9 mouse cellular contexts compared by ENCODE assay signal in the genomic region with DNA sequence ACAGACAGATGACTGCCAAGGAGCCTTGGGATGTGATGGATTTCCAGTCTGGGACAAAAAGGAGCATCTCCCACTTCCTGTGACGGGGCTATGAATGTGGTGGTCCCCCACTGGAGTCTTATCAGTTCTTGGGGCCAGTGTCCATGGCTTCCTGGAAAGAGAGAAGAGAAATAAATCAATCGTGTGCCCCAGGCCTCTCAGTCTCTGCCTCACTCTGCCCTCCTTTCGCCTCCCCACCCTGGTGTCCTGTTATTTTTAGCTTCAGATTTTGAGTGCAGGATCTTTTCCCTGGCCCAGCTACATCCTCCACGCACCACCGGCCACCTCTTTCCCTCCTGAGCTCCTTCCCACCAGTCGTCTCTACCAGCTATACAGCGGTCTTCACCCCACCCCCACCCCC. TPM values are rescaled to one million over a fixed set of nuclear protein-coding genes. Genes with fewer than 3 reads are reported as not detected.
DNase-seq lines count a peak whose midpoint lies in the region; ATAC-seq and TF ChIP-seq lines count a peak whose summit lies in the region.
"Had no signal": no experiment of that assay in that cellular context is flagged by ENCODE, and none has a peak within 500 bp of the region (broad histone marks: within the 10 kb centered on the region; RNA-seq: fewer than 3 reads in every experiment).

No protein-coding gene starts in this region.

- no peak for DNase-seq in heart, postnatal 10 days
- no peak for DNase-seq in forebrain, postnatal 0 days
- DNase-seq in midbrain, embryonic 11.5 days (ENCODE audit: low spot score, missing footprints), result no peak
- no peak for DNase-seq in left cerebral cortex, postnatal 14 days (ENCODE audit: low spot score in 2 of 2)
- DNase-seq in frontal cortex, postnatal 25 days (ENCODE audit: low spot score in 2 of 2), result no peak
- no peak for DNase-seq in gastrocnemius, adult 8-10 months (ENCODE audit: low spot score in 2 of 2)

- peak overlapping the region; percentile 55 to 58; a peak in 3 of 4 replicates for H3K4me3 ChIP-seq in heart, embryonic 14.5 days (ENCODE audit: control insufficient read depth in 1 of 2, insufficient read depth in 1 of 2, low read depth in 1 of 2, low read length in 2 of 2)
- no peak overlapping the region for H3K4me3 ChIP-seq in bone marrow macrophage, adult 2 months (ENCODE audit: insufficient read depth, low read length)
- H3K4me3 ChIP-seq in forebrain, postnatal 0 days (ENCODE audit: low read depth, low read length), result peak overlapping the region; percentile 54
- peak overlapping the region; percentile 45; the same call in 1 of the 2 replicates for H3K4me3 ChIP-seq in midbrain, embryonic 11.5 days (ENCODE audit: low read depth, low read length)

- peaks cover 4% of the 10 kb centered on the region; the same call in 1 of the 2 replicates for H3K27me3 ChIP-seq in heart, embryonic 14.5 days (ENCODE audit: control insufficient read depth, insufficient read depth, low read length)
- H3K27me3 ChIP-seq in forebrain, postnatal 0 days (ENCODE audit: insufficient read depth, low read length), result no peaks in the 10 kb centered on the region
- peaks cover 10% of the 10 kb centered on the region; the same call in 1 of the 2 replicates for H3K27me3 ChIP-seq in midbrain, embryonic 11.5 days (ENCODE audit: control insufficient read depth, insufficient read depth, low read length)

- ATAC-seq in heart, embryonic 14.5 days (ENCODE audit: insufficient number of reproducible peaks, insufficient read depth, low FRiP score, low read depth), result no peak
- no peak for ATAC-seq in forebrain, postnatal 0 days
- no peak for ATAC-seq in midbrain, embryonic 11.5 days (ENCODE audit: low FRiP score)

- intact Hi-C loops in heart, postnatal 10 days (cut with DNase I), result no loop called here
- intact Hi-C loops in left cerebral cortex, postnatal 14 days (cut with DNase I), result no loop called here

- H3K4me1 ChIP-seq in heart, embryonic 14.5 days (ENCODE audit: control insufficient read depth in 2 of 2, insufficient read depth in 2 of 2, low read length in 2 of 2), result peaks cover 21 to 24% of the 10 kb centered on the region in 2 experiments
- peaks cover 6% of the 10 kb centered on the region for H3K4me1 ChIP-seq in bone marrow macrophage, adult 2 months (ENCODE audit: control insufficient read depth, insufficient read depth, low read length)
- H3K4me1 ChIP-seq in forebrain, postnatal 0 days (ENCODE audit: insufficient read depth), result 0 out of 2 replicates have a peak, but pooled peaks cover 5% of the 10 kb centered on the region
- H3K4me1 ChIP-seq in midbrain, embryonic 11.5 days (ENCODE audit: control insufficient read depth, insufficient read depth, low read length), result peaks cover 16% of the 10 kb centered on the region

- no peaks in the 10 kb centered on the region for H3K36me3 ChIP-seq in heart, embryonic 14.5 days (ENCODE audit: control insufficient read depth, insufficient read depth, low read length)
- H3K36me3 ChIP-seq in forebrain, postnatal 0 days (ENCODE audit: insufficient read depth), result no peaks in the 10 kb centered on the region; the same call in 1 of the 2 replicates
- H3K36me3 ChIP-seq in midbrain, embryonic 11.5 days (ENCODE audit: control insufficient read depth, insufficient read depth, low read length), result no peaks in the 10 kb centered on the region

- WGBS in heart, embryonic 14.5 days, result 19% methylated on average over 7 of the region's 7 CpGs
- WGBS in forebrain, postnatal 0 days, result 70% methylated on average over 7 of the region's 7 CpGs
- WGBS in midbrain, embryonic 11.5 days, result 57% methylated on average over 7 of the region's 7 CpGs

- TF ChIP-seq CTCF in bone marrow macrophage, adult 2 months (IDR thresholded peaks at IDR 0.05; ENCODE audit: low read depth, low read length), result 0 out of 2 replicates have a peak, but pooled peaks have one; percentile 17
- TF ChIP-seq CTCF in forebrain, postnatal 0 days (IDR thresholded peaks at IDR 0.05; ENCODE audit: low read depth), result no peak

- H3K9me3 ChIP-seq in heart, embryonic 14.5 days (ENCODE audit: control insufficient read depth, low read length), result no peaks in the 10 kb centered on the region
- no peaks in the 10 kb centered on the region for H3K9me3 ChIP-seq in forebrain, postnatal 0 days (ENCODE audit: low read length)
- no peaks in the 10 kb centered on the region for H3K9me3 ChIP-seq in midbrain, embryonic 11.5 days (ENCODE audit: control insufficient read depth, low read length)

- H3K4me2 ChIP-seq in heart, embryonic 14.5 days (ENCODE audit: low read length), result peak overlapping the region; percentile 91
- peak overlapping the region; percentile 76 for H3K4me2 ChIP-seq in forebrain, postnatal 0 days (ENCODE audit: low read depth)
- H3K4me2 ChIP-seq in midbrain, embryonic 11.5 days, result peak overlapping the region; percentile 85

- no peak for TF ChIP-seq POLR2A in bone marrow macrophage, adult 2 months (IDR thresholded peaks at IDR 0.05; ENCODE audit: borderline replicate concordance, low read depth, low read length)

- H3K27ac ChIP-seq in heart, embryonic 14.5 days (replicated peaks in 1 of 2; ENCODE audit: control insufficient read depth in 1 of 2, insufficient read depth in 1 of 2, low read depth in 2 of 2, low read length in 2 of 2), result peak overlapping the region in 1 of 2 experiments; percentile 9; a peak in 1 of 4 replicates
- H3K27ac ChIP-seq in bone marrow macrophage, adult 2 months (ENCODE audit: insufficient read depth, low read depth, low read length), result no peak overlapping the region
- H3K27ac ChIP-seq in forebrain, postnatal 0 days (ENCODE audit: low read depth, low read length), result peak overlapping the region; percentile 47; the same call in 1 of the 2 replicates
- no peak overlapping the region for H3K27ac ChIP-seq in midbrain, embryonic 11.5 days (ENCODE audit: low read depth, low read length)

- peak overlapping the region; percentile 71 for H3K9ac ChIP-seq in heart, embryonic 14.5 days (ENCODE audit: low read length)
- H3K9ac ChIP-seq in forebrain, postnatal 0 days, result peak overlapping the region; percentile 67
- peak overlapping the region; percentile 58 for H3K9ac ChIP-seq in midbrain, embryonic 11.5 days (ENCODE audit: low read length)

RNA-seq across cellular contexts. Expression of a gene that starts 0.5 kb away (rescaled TPM):
- polyA plus RNA-seq in heart, embryonic 14.5 days (2014; fragmentation: Nextera tagmentation; extraction: Ambion mirVana), result 4.2 TPM in 2 replicates
- total RNA-seq in heart, postnatal 10 days (2021), result 1 to 10 TPM; 3.4 to 3.7 TPM
- polyA plus RNA-seq in bone marrow macrophage, adult 2 months (2012; ENCODE audit: insufficient read depth, insufficient read length, missing spikeins), result 1.4 and 2.6 TPM in 2 replicates
- 130 and 148 TPM in 2 replicates for total RNA-seq in forebrain, postnatal 0 days (2014; rRNA removed)
- polyA plus RNA-seq in forebrain, postnatal 0 days (2015; fragmentation: Nextera tagmentation; extraction: Ambion mirVana), result 88.5 and 113 TPM in 2 replicates
- 4.5 and 6.6 TPM in 2 replicates for polyA plus RNA-seq in midbrain, embryonic 11.5 days (2014; fragmentation: Nextera tagmentation; extraction: Ambion mirVana)
- total RNA-seq in left cerebral cortex, postnatal 14 days (2021), result 100 to 1,000 TPM; 719 to 758 TPM
- total RNA-seq in gastrocnemius, adult 8-10 months (2022), result 1 to 10 TPM in 3 of 4 experiments, under 1 TPM in 1; 0.75 to 1.4 (median 1.1) TPM

RNA-seq across cellular contexts. Expression of a gene that starts 9.5 kb away (rescaled TPM):
- polyA plus RNA-seq in heart, embryonic 14.5 days (2014; fragmentation: Nextera tagmentation; extraction: Ambion mirVana), result not detected in 2 replicates
- total RNA-seq in heart, postnatal 10 days (2021), result not detected
- not detected in 2 replicates for polyA plus RNA-seq in bone marrow macrophage, adult 2 months (2012; ENCODE audit: insufficient read depth, insufficient read length, missing spikeins)
- 13.7 and 13.8 TPM in 2 replicates for total RNA-seq in forebrain, postnatal 0 days (2014; rRNA removed)
- polyA plus RNA-seq in forebrain, postnatal 0 days (2015; fragmentation: Nextera tagmentation; extraction: Ambion mirVana), result 9.6 and 14.7 TPM in 2 replicates
- 1.1 and 1.8 TPM in 2 replicates for polyA plus RNA-seq in midbrain, embryonic 11.5 days (2014; fragmentation: Nextera tagmentation; extraction: Ambion mirVana)
- under 1 TPM; 0.47 to 0.81 TPM for total RNA-seq in left cerebral cortex, postnatal 14 days (2021)
- not detected for total RNA-seq in gastrocnemius, adult 8-10 months (2022)
- total RNA-seq: ES-E14 had no signal

RNA-seq across cellular contexts. Expression of a gene that starts 13.7 kb away (rescaled TPM):
- polyA plus RNA-seq in heart, embryonic 14.5 days (2014; fragmentation: Nextera tagmentation; extraction: Ambion mirVana), result 6.2 and 9.3 TPM in 2 replicates
- total RNA-seq in heart, postnatal 10 days (2021), result 10 to 100 TPM; 59.4 to 59.7 TPM
- polyA plus RNA-seq in bone marrow macrophage, adult 2 months (2012; ENCODE audit: insufficient read depth, insufficient read length, missing spikeins), result 30.1 and 34.0 TPM in 2 replicates
- 15.0 and 16.7 TPM in 2 replicates for total RNA-seq in forebrain, postnatal 0 days (2014; rRNA removed)
- polyA plus RNA-seq in forebrain, postnatal 0 days (2015; fragmentation: Nextera tagmentation; extraction: Ambion mirVana), result 19.3 and 24.2 TPM in 2 replicates
- polyA plus RNA-seq in midbrain, embryonic 11.5 days (2014; fragmentation: Nextera tagmentation; extraction: Ambion mirVana), result 8.2 and 8.4 TPM in 2 replicates
- 100 to 1,000 TPM; 147 to 166 TPM for total RNA-seq in left cerebral cortex, postnatal 14 days (2021)
- 10 to 100 TPM; 41.9 to 59.4 (median 49.2) TPM for total RNA-seq in gastrocnemius, adult 8-10 months (2022)

RNA-seq across cellular contexts. Expression of a gene that starts 14.2 kb away (rescaled TPM):
- polyA plus RNA-seq in heart, embryonic 14.5 days (2014; fragmentation: Nextera tagmentation; extraction: Ambion mirVana), result not detected in 2 replicates
- under 1 TPM in 1 of 2 experiments, not detected in 1; 0.98 TPM for total RNA-seq in heart, postnatal 10 days (2021)
- polyA plus RNA-seq in bone marrow macrophage, adult 2 months (2012; ENCODE audit: insufficient read depth, insufficient read length, missing spikeins), result not detected in 2 replicates
- total RNA-seq in forebrain, postnatal 0 days (2014; rRNA removed), result not detected in 2 replicates
- polyA plus RNA-seq in forebrain, postnatal 0 days (2015; fragmentation: Nextera tagmentation; extraction: Ambion mirVana), result 0.11 TPM in 1 of 2 replicates, not detected in the other
- not detected in 2 replicates for polyA plus RNA-seq in midbrain, embryonic 11.5 days (2014; fragmentation: Nextera tagmentation; extraction: Ambion mirVana)
- not detected for total RNA-seq in left cerebral cortex, postnatal 14 days (2021)
- total RNA-seq in gastrocnemius, adult 8-10 months (2022), result not detected

RNA-seq across cellular contexts. Expression of a gene that starts 28.8 kb away (rescaled TPM):
- polyA plus RNA-seq in heart, embryonic 14.5 days (2014; fragmentation: Nextera tagmentation; extraction: Ambion mirVana), result 449 and 503 TPM in 2 replicates
- 100 to 1,000 TPM; 322 to 335 TPM for total RNA-seq in heart, postnatal 10 days (2021)
- 221 and 253 TPM in 2 replicates for polyA plus RNA-seq in bone marrow macrophage, adult 2 months (2012; ENCODE audit: insufficient read depth, insufficient read length, missing spikeins)
- total RNA-seq in forebrain, postnatal 0 days (2014; rRNA removed), result 257 and 314 TPM in 2 replicates
- polyA plus RNA-seq in forebrain, postnatal 0 days (2015; fragmentation: Nextera tagmentation; extraction: Ambion mirVana), result 699 and 862 TPM in 2 replicates
- polyA plus RNA-seq in midbrain, embryonic 11.5 days (2014; fragmentation: Nextera tagmentation; extraction: Ambion mirVana), result 532 and 550 TPM in 2 replicates
- total RNA-seq in left cerebral cortex, postnatal 14 days (2021), result 100 to 1,000 TPM; 294 to 301 TPM
- 100 to 1,000 TPM; 146 to 173 (median 164) TPM for total RNA-seq in gastrocnemius, adult 8-10 months (2022)

Comparison
In these comparisons a context has a peak if more than half of its experiments do, and no peak if none do; other contexts are left out.
1. RNA of a gene that starts 0.5 kb away (total RNA-seq): 719 to 758 TPM in left cerebral cortex, postnatal 14 days and 130 to 148 TPM in forebrain, postnatal 0 days; 3.4 to 3.7 TPM in heart, postnatal 10 days and 0.75 to 1.4 TPM in gastrocnemius, adult 8-10 months; every median in the first group is over 10 times any median in the second.
2. Peak in every context shown above with its lines, with median percentiles within 50 percentile points of each other: H3K4me2 ChIP-seq and H3K9ac ChIP-seq.